18 mouse cellular contexts compared by ENCODE assay signal in genomic region chr17:73807211-73807610, GRCm38 (mm10). TPM values are rescaled to one million over a fixed set of nuclear protein-coding genes. Genes with fewer than 3 reads are reported as not detected.
DNase-seq lines count a peak whose midpoint lies in the region; ATAC-seq and TF ChIP-seq lines count a peak whose summit lies in the region.
"Had no signal": no experiment of that assay in that cellular context is flagged by ENCODE, and none has a peak within 500 bp of the region (broad histone marks: within the 10 kb centered on the region; RNA-seq: fewer than 3 reads in every experiment).

No protein-coding gene starts in this region.

- 93% methylated on average over 5 of the region's 5 CpGs for WGBS in forebrain, embryonic 11.5 days
- WGBS in forebrain, embryonic 10.5 days: 89% methylated on average over 5 of the region's 5 CpGs
- 30% methylated on average over 5 of the region's 5 CpGs for WGBS in liver, embryonic 14.5 days (ENCODE audit: insufficient replicate concordance)

- H3K9me3 ChIP-seq in forebrain, embryonic 11.5 days (ENCODE audit: control insufficient read depth, low read length): no peaks in the 10 kb centered on the region
- no peaks in the 10 kb centered on the region for H3K9me3 ChIP-seq in forebrain, embryonic 10.5 days
- no peaks in the 10 kb centered on the region for H3K9me3 ChIP-seq in MEL (replicated peaks; ENCODE audit: insufficient read depth, low read length)
- no peaks in the 10 kb centered on the region for H3K9me3 ChIP-seq in liver, embryonic 14.5 days (ENCODE audit: control insufficient read depth, low read length)
- H3K9me3 ChIP-seq: embryonic facial prominence, embryonic 12.5 days; kidney, embryonic 15.5 days; limb, embryonic 12.5 days; neural tube, embryonic 13.5 days had no signal

- peak; percentile 92 to 99 for TF ChIP-seq EP300 in MEL (IDR thresholded peaks at IDR 0.05; ENCODE audit: low read depth in 1 of 2, low read length in 2 of 2)
- TF ChIP-seq EP300 in liver, embryonic 14.5 days (IDR thresholded peaks at IDR 0.05; ENCODE audit: low read depth): peak; percentile 33; the same call in 1 of the 2 replicates

- no peak for ATAC-seq in forebrain, embryonic 11.5 days (replicated peaks; ENCODE audit: low FRiP score)
- ATAC-seq in liver, embryonic 14.5 days (ENCODE audit: insufficient read depth): 0 out of 2 replicates have a peak, but pooled peaks have one; percentile 5

- no peaks in the 10 kb centered on the region for H3K4me1 ChIP-seq in forebrain, embryonic 11.5 days (replicated peaks; ENCODE audit: control insufficient read depth, insufficient read depth, low read length)
- peaks cover 19% of the 10 kb centered on the region for H3K4me1 ChIP-seq in forebrain, embryonic 10.5 days
- peaks cover 7 to 28% of the 10 kb centered on the region in 2 experiments for H3K4me1 ChIP-seq in MEL (ENCODE audit: control insufficient read depth in 1 of 2, insufficient read depth in 2 of 2, low read length in 2 of 2)
- H3K4me1 ChIP-seq in liver, embryonic 14.5 days (replicated peaks; ENCODE audit: control insufficient read depth in 2 of 2, insufficient read depth in 2 of 2, low read length in 1 of 2): peaks cover 4 to 5% of the 10 kb centered on the region in 2 experiments; a peak in 3 of 4 replicates
- H3K4me1 ChIP-seq: embryonic facial prominence, embryonic 12.5 days had no signal

- peak; percentile 40 for DNase-seq in forebrain, embryonic 11.5 days (ENCODE audit: low spot score)
- DNase-seq in forebrain, embryonic 10.5 days (ENCODE audit: extremely low spot score, low spot score): no peak
- DNase-seq in layer of hippocampus, adult 2 months (ENCODE audit: low spot score in 2 of 2): no peak
- no peak for DNase-seq in layer of hippocampus, postnatal 10 days (ENCODE audit: low spot score in 2 of 2)
- peak; percentile 83 for DNase-seq in MEL (ENCODE audit: low read depth, low spot score)
- peak in 1 of 3 experiments; percentile 24 for DNase-seq in liver, embryonic 14.5 days (ENCODE audit: low read depth in 3 of 3, low spot score in 3 of 3)
- DNase-seq in right cerebral cortex, postnatal 4 days: no peak
- no peak for DNase-seq in testis, postnatal 14 days (ENCODE audit: low spot score)
- DNase-seq: cerebellum, postnatal 36 days; gastrocnemius, postnatal 14 days; heart, adult 2 months; right cerebral cortex, postnatal 14 days; thymus, postnatal 14 days had no signal

- no peaks in the 10 kb centered on the region for H3K27me3 ChIP-seq in forebrain, embryonic 11.5 days (ENCODE audit: control insufficient read depth, insufficient read depth, low read length)
- no peaks in the 10 kb centered on the region; the same call in 1 of the 2 replicates for H3K27me3 ChIP-seq in forebrain, embryonic 10.5 days (ENCODE audit: poor library complexity, severe bottlenecking)
- no peaks in the 10 kb centered on the region for H3K27me3 ChIP-seq in MEL (ENCODE audit: control insufficient read depth in 1 of 2, insufficient read depth in 2 of 2, low read length in 2 of 2)
- peaks cover 4% of the 10 kb centered on the region for H3K27me3 ChIP-seq in liver, embryonic 14.5 days (ENCODE audit: control insufficient read depth, insufficient read depth, low read length)
- H3K27me3 ChIP-seq: embryonic facial prominence, embryonic 12.5 days; limb, embryonic 12.5 days; neural tube, embryonic 13.5 days had no signal

- no peak overlapping the region for H3K4me3 ChIP-seq in forebrain, embryonic 11.5 days (ENCODE audit: low read depth, low read length)
- H3K4me3 ChIP-seq in forebrain, embryonic 10.5 days: no peak overlapping the region
- H3K4me3 ChIP-seq in layer of hippocampus, adult 2 months: peak overlapping the region; percentile 81
- H3K4me3 ChIP-seq in MEL (ENCODE audit: control insufficient read depth in 1 of 2, insufficient read depth in 1 of 2, low read depth in 2 of 2, low read length in 2 of 2): peak overlapping the region; percentile 52 to 97
- H3K4me3 ChIP-seq in liver, embryonic 14.5 days (ENCODE audit: insufficient read depth in 1 of 2, low read depth in 2 of 2, low read length in 2 of 2): peak overlapping the region; percentile 16 to 47; a peak in 3 of 4 replicates
- H3K4me3 ChIP-seq: embryonic facial prominence, embryonic 12.5 days; heart, adult 2 months; kidney, embryonic 15.5 days; limb, embryonic 12.5 days had no signal

- peaks cover 40% of the 10 kb centered on the region for H3K79me2 ChIP-seq in MEL (ENCODE audit: control insufficient read depth, insufficient read depth, low read length, poor library complexity)

- H3K27ac ChIP-seq in forebrain, embryonic 11.5 days (ENCODE audit: low read depth, low read length): no peak overlapping the region
- no peak overlapping the region for H3K27ac ChIP-seq in forebrain, embryonic 10.5 days
- peak overlapping the region; percentile 94; the same call in 1 of the 2 replicates for H3K27ac ChIP-seq in layer of hippocampus, adult 2 months
- H3K27ac ChIP-seq in MEL (ENCODE audit: control insufficient read depth, low read depth, low read length): peak overlapping the region; percentile 91
- H3K27ac ChIP-seq in liver, embryonic 14.5 days: no peak overlapping the region
- H3K27ac ChIP-seq: embryonic facial prominence, embryonic 12.5 days; heart, adult 2 months; kidney, embryonic 15.5 days; limb, embryonic 12.5 days; neural tube, embryonic 13.5 days; stomach, postnatal 0 days had no signal

- H3K9ac ChIP-seq in forebrain, embryonic 11.5 days (ENCODE audit: low read length): no peak overlapping the region
- H3K9ac ChIP-seq in MEL (ENCODE audit: control insufficient read depth, low read depth, low read length, poor library complexity, severe bottlenecking): peak overlapping the region; percentile 67
- no peak overlapping the region for H3K9ac ChIP-seq in liver, embryonic 14.5 days (replicated peaks)
- H3K9ac ChIP-seq: embryonic facial prominence, embryonic 12.5 days; kidney, embryonic 15.5 days; limb, embryonic 12.5 days; neural tube, embryonic 13.5 days had no signal

- peak in 1 of 2 experiments; percentile 56; a peak in 2 of 4 replicates for TF ChIP-seq POLR2A in MEL (IDR thresholded peaks at IDR 0.05; ENCODE audit: control insufficient read depth in 1 of 2, insufficient read depth in 1 of 2, low read depth in 1 of 2, low read length in 2 of 2, poor library complexity in 1 of 2)

- TF ChIP-seq RAD21 in MEL (IDR thresholded peaks at IDR 0.05; ENCODE audit: low read depth, low read length): no peak

- TF ChIP-seq CTCF in layer of hippocampus, adult 2 months (conservative IDR thresholded peaks at IDR 0.05): no peak
- no peak for TF ChIP-seq CTCF in MEL (IDR thresholded peaks at IDR 0.05 in 2 of 3, conservative IDR thresholded peaks at IDR 0.05 in 1 of 3; ENCODE audit: control insufficient read depth in 1 of 3, insufficient read depth in 1 of 3, low read depth in 2 of 3, low read length in 3 of 3, poor library complexity in 1 of 3, severe bottlenecking in 1 of 3)
- TF ChIP-seq CTCF in liver, embryonic 14.5 days (IDR thresholded peaks at IDR 0.05; ENCODE audit: low read depth): no peak

- no peaks in the 10 kb centered on the region for H3K36me3 ChIP-seq in forebrain, embryonic 11.5 days (ENCODE audit: control insufficient read depth, insufficient read depth, low read length)
- H3K36me3 ChIP-seq in forebrain, embryonic 10.5 days (replicated peaks): no peaks in the 10 kb centered on the region
- H3K36me3 ChIP-seq in MEL (ENCODE audit: control insufficient read depth in 1 of 2, insufficient read depth in 2 of 2, low read length in 2 of 2): peaks cover 0 to 25% of the 10 kb centered on the region in 2 experiments; a peak in 3 of 4 replicates
- no peaks in the 10 kb centered on the region for H3K36me3 ChIP-seq in liver, embryonic 14.5 days (replicated peaks; ENCODE audit: control insufficient read depth, insufficient read depth, low read depth)
- H3K36me3 ChIP-seq: embryonic facial prominence, embryonic 12.5 days; kidney, embryonic 15.5 days; limb, embryonic 12.5 days; neural tube, embryonic 13.5 days had no signal

- H3K4me2 ChIP-seq in forebrain, embryonic 11.5 days (ENCODE audit: low read depth, low read length, severe bottlenecking): no peak overlapping the region
- H3K4me2 ChIP-seq in liver, embryonic 14.5 days (ENCODE audit: low read depth): peak overlapping the region; percentile 42
- H3K4me2 ChIP-seq: embryonic facial prominence, embryonic 12.5 days; limb, embryonic 12.5 days had no signal

TF ChIP-seq in MEL, 35 proteins besides CTCF, POLR2A, EP300 and RAD21 (continues in another document):
- TF ChIP-seq MYC (IDR thresholded peaks at IDR 0.05; ENCODE audit: low read depth, low read length) (peak; percentile 53; the same call in 1 of the 2 replicates), TBP (IDR thresholded peaks at IDR 0.05; ENCODE audit: low read depth, low read length) (peak; percentile 70), ELF1 (IDR thresholded peaks at IDR 0.05; ENCODE audit: low read depth, low read length) (0 out of 2 replicates have a peak, but pooled peaks have one; percentile 6), BHLHE40 (IDR thresholded peaks at IDR 0.05; ENCODE audit: borderline replicate concordance, low read depth, low read length) (peak; percentile 79), TCF12 (IDR thresholded peaks at IDR 0.05; ENCODE audit: low read depth, low read length) (peak; percentile 95), MEF2A (IDR thresholded peaks at IDR 0.05; ENCODE audit: extremely low read depth, insufficient replicate concordance, low read depth, low read length, poor library complexity, severe bottlenecking) (no peak), MYB (IDR thresholded peaks at IDR 0.05; ENCODE audit: low read depth, low read length) (peak; percentile 97), GATA1 (IDR thresholded peaks at IDR 0.05; ENCODE audit: low read depth, low read length) (peak; percentile 93), SIN3A (IDR thresholded peaks at IDR 0.05; ENCODE audit: low read length) (peak; percentile 82), ZC3H11A (IDR thresholded peaks at IDR 0.05; ENCODE audit: low read depth, low read length) (no peak), KAT2A (conservative IDR thresholded peaks at IDR 0.05; ENCODE audit: low read depth, low read length) (0 out of 2 replicates have a peak, but pooled peaks have one; percentile 17), JUND (IDR thresholded peaks at IDR 0.05; ENCODE audit: low read depth, low read length) (0 out of 2 replicates have a peak, but pooled peaks have one; percentile 12), ETS1 (IDR thresholded peaks at IDR 0.05; ENCODE audit: low read depth, low read length) (peak; percentile 75; the same call in 1 of the 2 replicates)

RNA-seq across cellular contexts. Expression of gene Ehd3, which starts 3.3 kb away (rescaled TPM):
- polyA plus RNA-seq in forebrain, embryonic 11.5 days (2014; fragmentation: Nextera tagmentation; extraction: Ambion mirVana): 9.0 and 9.1 TPM in 2 replicates
- polyA plus RNA-seq in forebrain, embryonic 10.5 days (2016; fragmentation: Nextera tagmentation; extraction: Ambion mirVana): 9.9 and 10.9 TPM in 2 replicates
- 100 to 1,000 TPM; 147 to 150 TPM for total RNA-seq in layer of hippocampus, adult 2 months (2021)
- 10 to 100 TPM; 87.3 to 96.3 TPM for total RNA-seq in layer of hippocampus, postnatal 10 days (2021)
- 29.1 and 38.7 TPM in 2 replicates for total RNA-seq in MEL (2012; rRNA removed)
- 10 to 100 TPM in 1 of 2 experiments, not detected in 1; 62.9 TPM for polyA plus RNA-seq in MEL (2012; ENCODE audit: insufficient read depth in 1 of 2, insufficient read length in 2 of 2, low read depth in 1 of 2, low replicate concordance in 2 of 2, missing spikeins in 1 of 2)
- 13.9 and 14.0 TPM in 2 replicates for polyA plus RNA-seq in liver, embryonic 14.5 days (2012; rRNA removed)
- polyA plus RNA-seq in liver, embryonic 14.5 days (2014; fragmentation: Nextera tagmentation; extraction: Ambion mirVana): 15.0 TPM in 2 replicates

Comparison
In these comparisons a context has a peak if more than half of its experiments do, and no peak if none do; other contexts are left out.
1. DNase-seq: peak in forebrain, embryonic 11.5 days (single experiment) and MEL (single experiment); none in forebrain, embryonic 10.5 days (single experiment), layer of hippocampus, adult 2 months (0 of 2), layer of hippocampus, postnatal 10 days (0 of 2), right cerebral cortex, postnatal 4 days (single experiment) and testis, postnatal 14 days (single experiment).
2. H3K27ac ChIP-seq: peak in layer of hippocampus, adult 2 months (single experiment) and MEL (single experiment); none in forebrain, embryonic 11.5 days (single experiment), forebrain, embryonic 10.5 days (single experiment) and liver, embryonic 14.5 days (single experiment).
3. H3K4me3 ChIP-seq: peak in layer of hippocampus, adult 2 months (single experiment), MEL (2 of 2) and liver, embryonic 14.5 days (2 of 2); none in forebrain, embryonic 11.5 days (single experiment) and forebrain, embryonic 10.5 days (single experiment).